Mouse (Mus musculus) heart, postnatal 14 days (tissue): ENCODE measurements at regions not wholly inside any gene's neighbourhood (a gene's known extent, or its start where the extent isn't known, plus 50 kb on each side); places are given as distances from the start of the nearest gene placed in this dataset.
A peak's percentile ranks its signal among the peaks of the same experiment; 100 is the strongest.

Experiments used
- DNase-seq, 2 experiments: peaks; one replicate each; pipeline ENCODE4 v3.0.0; 2021 to 2022
- intact Hi-C: fragments of 180-260 bp; cut with DNase I; formaldehyde crosslinking; loops from one replicate; pipeline ENCODE4 v1.15.1; 2025
- microRNA-seq, 2 experiments: library from miRNA; unstranded; fragments of <30 nt; microRNA quantifications; one replicate each; pipeline ENCODE4 v1.2.0; 2021 to 2022

DNA sequence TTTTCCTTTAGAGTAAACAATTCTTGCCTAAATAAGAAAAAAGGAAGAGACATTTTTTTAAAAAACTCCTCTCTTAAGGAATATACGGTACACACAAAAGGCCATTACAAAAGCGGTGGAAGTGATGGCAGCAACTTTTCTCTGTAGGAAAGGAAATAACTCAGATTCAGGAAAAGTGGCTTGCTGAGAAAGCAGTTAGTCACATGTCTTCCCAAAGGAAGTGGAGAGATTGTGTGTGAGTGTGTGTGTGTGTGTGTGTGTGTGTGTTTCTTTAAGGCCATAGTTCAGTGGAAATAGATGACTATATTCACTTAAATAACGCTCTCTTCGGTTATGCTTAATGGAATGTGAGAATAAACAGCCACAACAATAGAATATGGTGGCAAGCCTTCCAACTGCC, 57.5 kb upstream of the Dab2 start:
- peak in 1 of 2 experiments; percentile 22 for DNase-seq
- intact Hi-C loops, result no loop called here

DNA sequence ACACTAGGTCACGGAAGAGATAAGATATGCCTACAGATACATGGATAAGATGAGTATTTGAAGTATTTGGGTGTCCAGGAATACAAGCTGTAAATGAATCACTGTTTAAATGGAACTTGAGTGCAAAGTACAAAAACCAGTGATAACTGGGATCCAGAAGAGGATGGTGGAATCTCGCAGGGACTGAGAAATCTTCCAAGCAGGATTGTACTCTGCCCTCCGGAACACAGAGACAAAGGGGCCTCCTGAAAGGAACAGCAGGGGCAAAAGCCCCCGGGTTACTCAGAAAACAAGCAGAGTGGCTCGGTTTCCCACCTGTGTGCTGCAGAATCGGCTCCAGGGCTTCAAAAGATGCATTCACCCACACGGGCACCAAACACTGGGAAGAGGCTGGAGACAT, 55.2 kb upstream of the Dab2 start:
- no peak for DNase-seq
- intact Hi-C loops, result no loop called here

DNA sequence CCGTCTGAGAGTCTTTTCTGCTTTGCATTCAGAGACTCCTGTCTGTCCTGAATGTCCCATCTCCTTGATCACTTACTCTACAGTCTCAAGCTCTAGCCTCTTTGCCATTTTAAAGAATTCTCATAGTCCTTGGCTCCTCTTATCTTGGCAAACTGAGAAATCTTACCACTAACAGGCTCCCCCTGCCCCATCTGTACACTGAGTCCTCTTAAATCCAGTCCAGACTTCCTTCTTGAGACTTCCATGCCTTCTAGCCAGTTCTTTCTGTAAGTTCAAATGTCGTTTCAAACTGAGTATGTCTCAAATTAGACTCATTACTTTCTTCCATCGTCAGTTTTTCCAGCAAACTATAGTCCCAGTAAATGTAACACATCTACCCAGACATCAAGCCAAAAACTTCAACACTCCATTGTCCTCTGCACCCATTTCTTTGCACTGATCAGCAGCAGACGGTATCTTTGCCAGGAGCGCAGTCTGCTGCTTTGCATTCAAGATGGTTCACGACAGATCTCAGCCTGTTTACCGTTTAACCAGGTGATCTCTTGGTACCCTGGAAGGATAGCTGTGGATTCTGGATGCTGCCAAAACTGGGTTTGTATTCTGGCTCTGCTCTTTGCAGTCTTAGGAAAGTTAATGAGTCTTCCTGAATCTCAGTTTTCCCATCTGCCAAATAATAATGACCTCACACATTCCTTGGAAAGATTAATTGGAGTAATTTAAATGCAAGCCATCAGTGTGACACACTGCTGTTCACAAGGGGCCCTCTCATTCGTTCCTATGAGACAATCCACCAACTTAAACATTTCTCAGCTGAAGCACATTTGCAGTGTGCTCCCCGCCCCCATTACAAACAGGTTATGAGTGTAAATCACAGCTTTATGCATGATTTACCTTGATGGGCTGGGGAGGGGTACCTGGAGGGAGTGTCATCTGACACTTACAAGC, 53.4 kb upstream of the Dab2 start:
- intact Hi-C loops, result no loop called here
- DNase-seq, result no peak

DNA sequence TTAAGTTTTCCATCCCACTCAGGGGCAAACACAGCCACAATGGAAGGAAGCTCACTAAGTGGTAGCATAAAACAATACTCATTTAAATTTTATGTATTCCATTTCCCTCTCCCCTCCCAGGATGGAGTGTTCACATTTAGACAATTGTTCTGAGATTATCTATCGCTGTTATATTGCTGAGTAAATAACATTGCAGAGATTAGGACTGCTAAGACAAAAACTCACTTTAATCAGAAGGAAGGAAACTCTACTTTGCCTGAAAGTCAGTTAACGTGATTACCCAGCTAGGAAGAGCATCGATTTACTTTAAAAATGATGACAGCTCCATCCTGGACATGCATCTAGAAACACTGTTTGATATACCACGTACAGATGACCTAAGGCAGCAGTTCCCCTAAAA, 51.1 kb upstream of the Dab2 start:
- DNase-seq, result no peak
- intact Hi-C loops, result no loop called here

Small RNAs in the stretch of these regions (microRNA-seq; reads per million reads assigned to microRNA genes)
- gene Gm27760, result 0 reads per million in 2 experiments
